Mouse (Mus musculus) liver, adult 2 months (tissue): Measurements from ENCODE around the gene Ets2.

Experiments used
- CTCF ChIP-seq: fragments of 200-500 bp; IDR thresholded peaks from 2 replicates; pipeline ENCODE4 v1.5.1; 2011; ENCODE audit warnings: low read depth, low read length, control low read depth
- POLR2A ChIP-seq: fragments of 200-500 bp; IDR thresholded peaks from 2 replicates; pipeline ENCODE4 v1.6.1; 2011; ENCODE audit warnings: low read length, control low read depth; ENCODE audit not compliant: insufficient read depth; ENCODE audit errors: extremely low read depth

DNA sequence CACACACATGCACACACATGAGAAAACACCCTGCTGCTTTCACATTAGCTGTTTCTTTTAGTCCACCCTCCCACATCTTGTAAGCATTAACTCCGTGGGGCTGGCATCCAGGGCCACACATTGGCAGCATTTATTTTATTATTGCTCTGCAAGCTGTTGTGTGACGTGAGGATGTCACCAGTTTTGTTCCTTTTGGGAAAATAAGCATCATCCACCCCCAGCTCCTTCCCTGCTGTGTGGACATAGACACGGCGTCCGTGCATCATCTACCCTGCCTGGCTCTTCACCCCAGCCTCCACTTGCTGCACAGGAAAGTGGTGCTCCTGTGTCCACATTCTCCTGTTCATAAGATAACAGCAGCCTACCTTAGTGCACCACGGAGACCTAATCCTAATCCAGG is 27.9 kb downstream of the Ets2 start:
- no peak for TF ChIP-seq CTCF
- TF ChIP-seq POLR2A = no peak
